Mouse (Mus musculus) left cerebral cortex, postnatal 36 days (tissue): Measurements from ENCODE around the gene Eri3. TPM values are rescaled to one million over a fixed set of nuclear protein-coding genes. Genes with fewer than 3 reads are reported as not detected.

Source experiments
- DNase-seq, 2 experiments: peaks; one replicate each; pipeline ENCODE4 v3.0.0; 2021 to 2022; ENCODE audit warnings: low spot score in 2 of 2, mixed read lengths in 1 of 2
- intact Hi-C: fragments of 180-260 bp; cut with DNase I; formaldehyde crosslinking; loops from one replicate; pipeline ENCODE4 v1.15.1; 2025
- total RNA-seq, 2 experiments: library from RNA; stranded (reverse); gene quantifications; 2 replicates each; pipeline ENCODE4 v1.2.3; 2021

Gene Eri3
- total RNA-seq, 2 experiments from 2014 or later: 215 to 252 TPM

DNA sequence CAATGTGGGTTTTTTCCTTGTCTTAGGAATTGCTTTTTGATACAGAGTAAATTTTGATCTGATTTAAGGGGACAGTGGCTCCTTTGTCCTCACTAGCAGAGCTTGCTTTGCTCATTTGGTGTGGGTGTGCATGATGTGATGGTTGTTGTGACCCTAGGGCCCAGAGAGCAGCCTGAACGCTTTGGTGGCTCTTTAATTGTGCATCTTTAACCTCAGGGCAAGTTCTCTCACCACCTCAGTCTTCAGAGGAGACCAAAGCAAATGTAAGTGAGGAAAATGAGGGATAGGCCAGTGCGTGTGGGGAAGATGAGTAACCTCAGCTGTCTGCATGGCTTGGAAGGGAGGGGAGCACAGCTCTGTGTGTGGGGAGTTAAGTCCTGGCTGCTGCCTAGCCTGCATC is 18.7 kb downstream of the Eri3 start:
- intact Hi-C loops: no loop called here
- DNase-seq: no peak

DNA sequence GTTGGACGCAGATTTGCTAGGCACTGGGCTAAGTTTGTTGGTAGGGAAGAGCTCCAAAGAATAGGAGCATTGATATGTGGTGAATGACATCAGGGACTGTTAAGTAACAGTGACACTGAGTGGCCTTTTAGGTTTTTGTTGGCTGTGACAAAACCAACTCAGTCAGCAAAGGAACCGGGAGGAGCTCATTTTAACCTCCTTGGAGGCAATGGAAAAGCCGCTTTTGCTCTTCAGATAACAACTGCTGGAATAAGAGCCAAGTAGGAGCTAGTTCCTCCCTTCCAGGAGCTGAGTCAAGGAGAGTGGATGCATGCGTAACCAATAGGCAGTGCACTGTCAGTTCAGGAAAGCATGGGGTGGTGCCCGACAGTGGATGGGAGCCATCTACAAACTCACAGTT is 20.8 kb downstream of the Eri3 start:
- intact Hi-C loops: no loop called here
- DNase-seq: no peak

DNA sequence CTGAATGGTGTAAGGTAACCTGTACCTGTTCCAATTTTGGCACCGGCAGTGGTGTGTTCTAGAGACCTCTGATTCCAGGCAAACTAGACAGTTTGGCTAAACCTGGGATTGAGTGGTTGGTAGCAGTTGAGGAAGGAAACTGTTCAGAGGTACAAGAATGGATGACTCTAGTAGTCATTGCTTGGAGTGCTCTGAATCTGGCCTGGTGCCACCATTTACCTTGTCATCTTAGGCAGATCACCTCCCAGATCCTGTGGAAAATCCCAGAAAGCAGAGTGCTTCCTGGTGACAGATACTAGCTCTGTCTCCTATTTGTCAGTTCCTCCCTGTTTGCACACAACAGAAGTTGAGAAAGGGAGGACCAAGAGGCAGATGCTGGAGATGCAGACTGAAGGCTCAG is 27.4 kb downstream of the Eri3 start:
- no peak for DNase-seq
- intact Hi-C loops: no loop called here

DNA sequence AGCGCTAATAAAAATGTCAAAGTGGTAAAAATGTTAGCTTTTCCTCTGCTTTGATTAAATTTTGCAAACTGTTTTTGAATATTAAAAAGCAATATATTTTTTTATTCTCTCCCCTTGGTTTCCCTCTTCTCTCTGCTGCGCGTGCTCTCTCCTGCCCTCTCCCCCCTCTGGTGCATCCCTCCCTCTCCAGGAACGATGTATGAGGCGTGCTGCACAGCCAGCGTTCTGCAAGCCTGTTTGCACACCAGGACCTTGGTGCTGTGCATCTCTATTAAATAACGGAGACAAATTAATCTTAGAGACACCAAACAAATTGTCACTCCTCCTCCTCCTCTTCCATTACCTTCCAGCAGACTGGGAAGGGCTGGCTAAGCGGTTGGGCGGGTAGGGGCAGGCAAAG is 31.5 kb downstream of the Eri3 start:
- no peak for DNase-seq
- intact Hi-C loops: no loop called here

DNA sequence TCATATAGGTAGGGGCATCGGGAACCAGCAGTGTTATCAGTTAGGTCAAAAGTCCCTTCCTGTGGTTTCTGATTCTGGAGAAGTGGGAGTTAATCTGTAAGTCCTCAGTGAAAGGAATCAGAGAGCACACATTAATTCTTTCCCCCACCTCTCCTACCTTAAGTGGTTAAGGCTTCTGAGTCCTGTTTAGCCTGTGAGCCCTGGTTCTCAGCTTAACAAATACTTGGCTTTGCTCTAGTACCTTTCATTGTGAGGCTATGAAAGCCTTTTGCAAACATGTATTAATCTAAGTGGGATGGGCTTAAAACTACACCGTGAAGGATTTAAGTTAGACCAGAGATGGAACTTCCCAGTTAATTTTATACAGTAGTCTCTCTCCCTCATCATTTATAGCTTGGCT is 35.8 kb downstream of the Eri3 start:
- DNase-seq: no peak
- intact Hi-C loops: no loop called here

DNA sequence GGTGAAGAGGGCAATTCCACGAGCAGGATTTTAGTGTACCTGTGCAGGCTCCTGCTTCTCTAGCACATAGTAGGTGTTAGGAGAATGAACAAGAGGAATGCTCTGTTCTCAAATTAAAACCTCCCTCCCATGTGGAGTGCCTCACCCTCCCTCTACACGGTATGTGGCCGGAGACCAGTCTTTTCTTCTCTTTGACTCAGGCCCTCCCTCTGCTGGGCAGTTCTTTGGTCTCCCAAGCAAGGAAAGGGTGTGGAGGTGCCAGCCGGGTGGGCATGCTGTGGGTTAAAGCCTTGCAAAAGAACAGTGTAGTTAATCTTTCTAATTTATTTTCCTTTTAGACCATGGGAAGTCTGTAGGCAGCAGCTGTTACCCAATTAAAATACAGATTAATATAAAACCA is 37.3 kb downstream of the Eri3 start:
- DNase-seq: no peak
- intact Hi-C loops: no loop called here

DNA sequence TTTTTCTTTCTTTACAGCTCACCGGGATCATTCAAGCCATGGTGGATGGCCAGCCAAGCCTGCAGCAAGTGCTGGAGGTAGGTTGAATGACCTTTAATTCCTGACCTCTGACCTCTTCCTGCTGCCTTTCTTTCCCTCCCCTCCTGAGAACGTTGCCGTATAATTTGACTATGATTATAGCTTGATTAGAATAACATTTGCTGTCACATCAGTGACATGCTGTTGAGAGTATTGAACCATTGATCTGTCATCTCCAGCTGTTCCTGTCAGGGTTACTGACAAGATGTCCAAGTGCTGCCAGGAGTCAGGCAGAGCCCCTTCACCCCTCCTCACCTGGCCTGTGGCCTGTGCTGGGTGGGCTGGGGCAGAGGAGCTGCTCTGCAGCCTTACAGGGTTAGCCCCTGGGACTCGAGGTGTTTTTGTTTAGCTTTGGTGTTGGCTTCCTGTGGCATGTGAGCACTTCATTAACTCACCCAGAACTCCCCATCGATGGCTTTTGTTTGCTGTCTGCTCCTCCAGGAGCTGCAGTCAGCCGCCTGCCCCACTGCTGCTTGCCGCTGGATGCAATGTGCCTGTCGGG is 39.0 kb downstream of the Eri3 start:
- intact Hi-C loops: no loop called here
- no peak for DNase-seq

DNA sequence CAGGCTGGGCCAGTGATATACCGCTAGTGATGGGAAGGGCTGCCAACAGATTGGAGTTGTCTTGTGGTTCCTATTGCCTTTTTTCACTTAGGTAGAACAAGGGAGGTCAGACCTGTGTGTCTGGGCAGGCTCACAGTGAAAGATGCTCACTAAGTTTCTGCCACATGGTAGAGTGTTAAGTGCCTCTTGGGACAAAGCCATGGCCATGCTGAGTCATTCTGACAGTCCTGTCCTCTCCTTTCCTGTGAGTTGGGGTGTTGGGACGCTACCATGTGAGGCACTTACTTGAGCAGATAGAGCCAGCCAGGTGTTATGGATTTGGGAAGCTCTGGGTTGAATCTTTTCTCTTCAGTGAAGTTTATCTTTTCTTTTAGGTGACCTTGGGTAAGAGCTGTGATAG is 40.6 kb downstream of the Eri3 start:
- intact Hi-C loops: no loop called here
- DNase-seq: no peak

DNA sequence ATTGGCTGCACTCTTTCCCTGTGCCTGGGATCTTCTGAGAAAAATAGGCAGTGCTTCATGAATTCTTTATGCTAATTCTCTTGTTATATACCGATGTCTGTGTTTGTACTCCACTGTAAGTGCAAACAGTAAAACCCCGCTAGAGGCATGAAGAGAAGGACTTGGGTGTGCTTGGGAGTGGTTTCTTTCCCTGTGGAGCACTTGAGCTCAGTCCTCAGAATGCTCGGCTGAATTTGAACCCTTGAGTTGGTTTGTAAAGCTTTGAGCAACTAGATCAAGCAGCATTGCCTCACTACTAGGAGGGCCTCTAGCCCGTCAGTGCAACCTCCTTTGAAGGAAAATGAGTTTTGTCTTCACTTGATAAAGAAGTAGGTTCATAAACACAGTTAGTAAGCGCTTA is 42.0 kb downstream of the Eri3 start:
- DNase-seq: no peak
- intact Hi-C loops: no loop called here

DNA sequence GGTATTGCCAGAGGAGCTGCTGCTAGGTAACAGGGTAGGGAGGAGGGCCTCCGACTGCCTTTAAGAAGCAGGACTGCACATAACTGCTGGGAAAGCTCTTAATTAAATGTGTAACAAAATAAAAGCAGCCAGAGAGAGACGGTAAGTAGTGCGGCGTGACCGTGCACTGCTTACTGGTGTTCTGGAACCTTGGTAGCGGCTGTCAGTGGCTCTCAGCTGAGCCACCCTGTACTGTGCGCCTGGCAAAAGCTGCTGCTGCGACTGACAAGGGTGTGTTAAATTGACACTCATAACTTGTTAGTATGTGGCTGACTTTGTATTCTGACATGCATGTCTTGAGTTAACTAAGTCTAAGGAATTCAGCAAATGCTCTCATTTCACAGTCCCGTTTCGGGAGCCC is 45.1 kb downstream of the Eri3 start:
- intact Hi-C loops: no loop called here
- DNase-seq: no peak

DNA sequence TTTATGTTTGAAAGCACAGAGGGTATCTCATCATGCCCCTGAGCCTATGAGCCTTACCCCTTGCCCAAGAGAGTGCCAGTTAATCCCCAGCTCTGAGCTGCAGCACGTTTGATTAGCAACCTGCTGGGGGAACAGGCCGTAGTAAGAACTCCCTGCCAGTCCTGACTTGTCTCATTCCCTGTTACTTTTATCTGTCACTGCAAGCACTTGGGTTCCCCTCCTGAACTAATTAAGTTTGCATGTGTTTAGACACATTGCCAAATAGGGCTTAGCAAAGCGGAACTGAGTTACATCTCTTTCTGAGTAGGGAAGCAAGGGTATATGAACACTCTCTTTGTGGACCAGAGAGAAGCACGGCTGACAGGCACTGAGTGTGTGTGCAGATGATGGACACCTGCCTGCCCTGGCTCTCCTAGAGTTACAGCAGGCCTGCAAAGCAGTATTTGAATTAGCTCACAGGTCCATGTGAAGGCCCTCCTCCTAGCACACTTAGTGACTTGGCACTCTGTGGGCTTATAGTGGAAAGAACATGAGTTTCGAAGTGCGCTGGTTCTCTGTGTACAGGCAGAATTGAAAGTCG is 49.9 kb downstream of the Eri3 start:
- intact Hi-C loops: no loop called here
- DNase-seq: no peak

DNA sequence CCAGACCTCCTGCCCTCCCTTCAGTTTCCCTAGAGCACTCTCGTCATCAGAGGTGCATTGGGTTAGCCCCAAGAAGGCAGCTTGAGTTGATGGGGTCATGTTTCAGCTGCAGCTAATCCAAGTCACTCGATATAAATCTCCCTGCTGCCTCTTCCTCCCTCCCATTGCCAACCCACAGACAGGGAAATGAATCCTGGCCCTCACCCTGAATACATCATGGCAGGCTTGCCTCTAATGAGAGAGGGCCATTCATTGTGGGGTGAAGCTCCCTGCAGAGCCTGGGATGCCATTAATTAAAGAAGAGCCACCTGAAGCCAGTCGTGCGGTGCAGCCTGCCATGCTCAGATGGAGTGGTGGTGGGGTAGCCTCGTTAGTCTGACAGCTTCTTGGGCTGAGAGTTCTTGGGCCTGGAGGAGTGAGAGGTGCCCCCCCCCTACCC is 51.2 kb downstream of the Eri3 start:
- intact Hi-C loops: no loop called here
- DNase-seq: no peak

DNA sequence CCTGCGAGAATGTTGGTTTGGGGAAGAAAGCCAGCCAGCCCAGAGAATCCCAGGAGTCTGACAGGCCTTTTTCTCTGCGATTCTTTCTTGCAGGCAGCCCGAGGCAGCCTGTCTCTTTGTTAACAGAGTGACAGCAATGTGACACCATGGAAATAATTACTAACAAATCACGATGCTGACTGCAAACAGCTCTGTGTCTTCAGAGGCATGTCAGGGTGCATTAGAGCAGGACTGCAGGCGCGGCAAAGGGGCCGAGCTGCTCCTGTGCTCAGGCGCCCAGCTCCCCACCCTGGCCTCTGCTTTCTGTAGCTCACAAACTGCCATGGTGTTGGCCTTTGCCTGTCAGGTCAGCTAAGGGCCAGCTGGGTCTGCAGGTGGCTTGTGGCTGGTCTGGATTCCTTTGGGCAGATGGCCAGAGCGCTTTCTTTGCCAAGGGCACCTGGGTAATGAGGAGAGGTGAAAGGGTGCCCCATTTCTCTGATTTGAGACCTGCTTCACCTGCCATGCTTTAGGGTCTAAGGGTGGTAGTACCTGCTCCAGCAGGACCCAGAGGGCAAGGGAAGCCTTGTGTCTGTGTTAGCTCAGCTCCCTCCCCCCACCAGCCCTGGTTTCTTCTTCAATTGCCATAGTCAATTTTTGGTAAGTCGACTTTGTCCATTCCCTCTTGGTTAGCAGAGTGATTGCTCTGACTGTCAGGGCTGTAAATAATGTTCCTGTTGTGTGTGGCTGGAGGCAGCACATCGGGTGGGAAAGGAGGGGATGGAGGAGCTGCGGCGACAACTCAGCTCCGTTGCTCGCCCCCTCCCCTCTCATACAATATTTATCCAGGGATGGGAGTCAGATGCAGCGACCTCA is 55.2 kb downstream of the Eri3 start:
- intact Hi-C loops: no loop called here
- DNase-seq: no peak

DNA sequence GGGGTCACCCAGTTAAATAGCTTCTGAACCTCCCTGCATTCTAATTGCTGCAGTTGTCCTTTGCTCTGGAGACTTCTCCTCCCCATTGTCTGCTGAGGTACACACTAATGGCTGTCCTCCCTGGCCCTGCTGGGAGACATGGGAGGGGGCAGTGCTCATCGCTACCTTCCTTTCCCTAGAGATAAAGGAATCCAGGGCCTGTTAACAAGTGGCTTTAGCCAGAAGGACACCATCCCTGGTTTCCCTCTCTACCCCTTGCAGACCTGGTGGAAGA is 55.7 kb downstream of the Eri3 start:
- DNase-seq: no peak

DNA sequence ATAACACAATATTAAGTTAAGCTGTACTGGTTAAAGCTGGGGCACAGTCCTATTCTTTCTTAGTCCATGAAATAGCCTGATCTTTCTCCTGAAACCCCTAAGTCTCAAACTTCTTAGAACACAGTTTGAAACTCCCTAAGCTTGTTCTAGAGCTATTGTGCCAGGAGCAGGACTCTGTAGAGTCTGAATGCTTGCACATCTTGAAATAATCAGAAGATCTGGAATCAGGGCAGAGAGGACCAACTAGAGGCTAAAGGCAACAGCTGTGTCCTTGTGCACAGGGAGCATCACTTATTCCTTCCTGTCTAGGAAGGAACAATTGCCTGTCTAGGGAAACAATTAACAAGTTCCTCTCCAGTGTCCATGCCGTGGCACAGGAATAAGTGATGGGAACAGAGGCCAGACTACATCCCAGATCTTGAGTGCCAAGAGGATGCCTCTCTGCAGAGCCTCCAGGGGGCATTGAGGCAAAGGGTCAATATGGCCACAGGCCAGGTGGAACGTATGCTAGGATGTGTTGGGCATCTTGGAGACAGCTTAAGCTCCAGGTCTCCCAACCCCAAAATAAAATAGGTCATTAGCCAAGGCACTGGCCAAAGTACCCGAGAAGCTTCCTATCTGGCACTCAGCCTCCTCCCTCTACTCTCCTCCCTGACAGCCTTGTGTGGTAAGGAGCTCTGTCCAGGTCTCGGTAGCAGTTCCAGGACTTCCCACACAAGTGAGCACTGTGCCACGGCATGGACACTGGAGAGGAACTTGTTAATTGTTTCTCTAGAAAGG is 56.9 kb downstream of the Eri3 start:
- intact Hi-C loops: no loop called here
- DNase-seq: no peak

More for the DNA sequence above, 55.7 kb downstream of the Eri3 start:
- intact Hi-C loops: no loop called here

DNA sequence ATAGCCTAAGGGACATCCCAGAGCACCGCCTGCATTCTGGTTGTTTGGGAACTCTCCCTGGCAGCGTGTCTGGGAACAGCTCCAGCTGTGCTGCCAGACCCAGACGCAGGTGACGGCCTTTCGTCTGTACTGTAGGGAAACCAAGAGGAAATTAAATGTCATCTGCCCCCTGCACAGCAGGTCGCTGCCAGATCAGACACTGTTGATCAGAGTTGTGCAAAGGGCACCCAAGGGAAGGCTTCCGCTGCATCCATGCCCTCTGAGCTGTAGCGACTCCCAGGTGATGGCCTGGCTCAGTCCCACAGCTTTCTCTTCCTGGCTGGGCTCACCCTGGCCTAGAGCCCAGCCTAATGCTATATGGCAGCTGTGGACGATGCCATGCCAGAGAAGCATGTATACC is 58.1 kb downstream of the Eri3 start:
- DNase-seq: no peak
- intact Hi-C loops: no loop called here

DNA sequence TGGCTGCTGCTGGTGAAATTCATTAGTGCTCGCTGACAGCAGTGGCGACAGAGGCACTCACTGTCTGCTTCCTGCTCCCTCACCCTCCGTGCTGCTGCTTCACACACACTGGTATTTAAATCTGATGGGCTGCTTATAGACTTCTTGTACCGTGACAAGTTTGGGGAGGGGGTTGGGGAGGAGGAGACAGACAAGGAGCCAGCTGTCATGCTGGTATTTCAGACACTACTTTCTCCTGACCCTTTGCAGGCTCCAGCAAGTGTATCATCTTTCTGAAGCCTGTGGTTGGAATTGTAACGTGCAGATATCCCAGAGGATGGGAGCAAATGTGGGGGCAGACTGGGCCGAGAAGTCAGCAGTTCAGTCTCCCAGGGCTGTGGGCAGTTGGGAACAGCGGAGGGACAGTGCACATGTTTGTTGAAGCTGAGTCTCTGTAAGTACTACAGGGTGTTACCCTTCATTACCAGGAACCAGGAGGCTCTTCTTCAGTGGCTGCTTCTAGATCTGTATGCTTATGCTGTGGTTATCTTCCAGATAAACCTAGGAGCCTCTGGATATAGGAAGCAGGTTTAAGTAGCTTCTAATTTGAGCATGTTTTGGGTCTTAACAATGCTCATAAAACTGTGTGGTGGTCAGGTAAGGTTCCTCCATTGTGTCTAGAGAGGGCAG is 59.3 kb downstream of the Eri3 start:
- intact Hi-C loops: no loop called here
- DNase-seq: no peak

DNA sequence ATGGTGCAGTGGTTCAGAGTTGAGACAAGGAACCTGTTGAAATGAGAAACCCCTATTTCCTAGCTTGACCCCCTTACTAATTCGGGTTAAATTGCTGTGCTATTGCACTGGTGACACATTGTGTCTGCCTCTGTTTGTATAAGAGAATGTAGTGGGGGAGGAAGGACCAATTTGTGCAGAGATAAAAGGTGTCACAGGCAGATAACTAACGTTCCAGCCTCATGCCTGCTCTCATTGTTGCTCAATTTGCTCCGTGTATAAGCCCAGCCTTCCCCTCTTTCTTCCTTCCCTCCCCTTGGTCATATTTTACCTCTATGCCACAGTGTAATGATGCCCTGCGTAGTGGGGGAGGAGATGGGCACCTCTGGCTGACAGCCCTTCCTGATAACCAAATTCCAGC is 61.2 kb downstream of the Eri3 start:
- DNase-seq: no peak
- intact Hi-C loops: no loop called here

DNA sequence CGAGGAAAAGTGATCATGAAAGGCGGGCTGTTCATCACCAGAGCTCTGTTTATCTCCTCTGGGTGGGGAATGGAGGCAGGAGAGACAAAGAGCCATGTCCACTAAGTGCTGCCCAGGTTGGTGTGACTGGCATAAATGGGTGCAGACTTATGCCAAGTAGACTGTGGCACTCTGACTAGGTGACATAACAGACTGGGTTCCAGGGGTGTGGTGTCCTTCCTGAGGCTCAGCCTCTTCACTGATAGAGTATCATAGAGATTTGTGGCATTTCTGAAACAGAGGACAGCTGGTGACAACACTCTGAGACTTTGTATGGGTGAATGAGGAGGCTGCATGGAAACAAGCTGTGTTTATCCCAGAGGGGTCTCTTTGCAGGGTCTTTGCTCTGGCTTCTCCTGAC is 61.6 kb downstream of the Eri3 start:
- intact Hi-C loops: no loop called here

DNA sequence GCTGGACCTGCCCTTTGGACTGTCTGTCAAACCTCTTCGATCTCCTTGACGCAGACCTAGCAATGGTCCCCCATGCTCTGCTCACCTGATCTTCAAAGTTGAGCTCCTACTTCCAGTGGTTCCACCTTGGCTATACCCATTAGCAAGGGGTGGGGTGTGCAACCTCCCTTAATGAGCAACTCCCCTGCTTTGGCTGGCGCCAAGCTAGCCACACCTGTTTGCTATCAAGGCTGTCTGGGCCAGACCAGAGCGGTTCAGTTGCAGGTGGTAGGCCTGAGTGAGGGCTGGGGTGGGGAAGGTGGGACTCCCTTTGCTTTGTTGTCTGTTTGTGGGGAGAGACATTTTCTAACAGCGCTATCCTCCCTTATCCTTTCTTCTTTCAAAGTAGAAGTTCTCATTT is 62.5 kb downstream of the Eri3 start:
- intact Hi-C loops: no loop called here
- DNase-seq: no peak

More for the DNA sequence above, 61.6 kb downstream of the Eri3 start:
- DNase-seq: no peak
